Mouse (Mus musculus) CH12.LX (cell line): Measurements from ENCODE around the gene Nos1. TPM values are rescaled to one million over a fixed set of nuclear protein-coding genes. Genes with fewer than 3 reads are reported as not detected.
A peak's percentile ranks its signal among the peaks of the same experiment; 100 is the strongest.

ENCODE experiments used
- DNase-seq: peaks from one replicate; pipeline ENCODE4 v3.0.0-alpha.2; 2013; ENCODE audit errors: extremely low read depth
- H3K27ac ChIP-seq: 2 replicates; pipeline ENCODE4 v1.5.1; 2012; ENCODE audit warnings: low read depth, mild to moderate bottlenecking, control low read depth, moderate library complexity; ENCODE audit not compliant: insufficient read depth
- H3K27me3 ChIP-seq: replicated peaks from 2 replicates; pipeline ENCODE3; 2012; ENCODE audit warnings: inconsistent platforms
- H3K36me3 ChIP-seq, 2 experiments: replicated peaks in 1 of 2; 2 replicates each; pipeline versions ENCODE3 to v1.6.1; 2012; ENCODE audit warnings: inconsistent platforms in 1 of 2, low read length in 1 of 2, mild to moderate bottlenecking in 1 of 2, mixed read lengths in 1 of 2, moderate library complexity in 1 of 2; ENCODE audit not compliant: control insufficient read depth in 1 of 2, insufficient read depth in 1 of 2
- H3K4me1 ChIP-seq, 2 experiments: 2 replicates each; pipeline ENCODE4 v1.6.1; 2012; ENCODE audit warnings: inconsistent platforms in 1 of 2, moderate library complexity in 1 of 2; ENCODE audit not compliant: insufficient read depth in 2 of 2, control insufficient read depth in 1 of 2
- H3K4me2 ChIP-seq: 2 replicates; pipeline ENCODE4 v1.6.1; 2012; ENCODE audit warnings: low read depth, mild to moderate bottlenecking, control low read depth; ENCODE audit not compliant: poor library complexity, insufficient read depth, severe bottlenecking
- H3K4me3 ChIP-seq, 3 experiments: fragments of 150-350 bp in 1 of 3; sonication (generic) in 1 of 3; replicated peaks in 1 of 3; 2 replicates each; pipeline versions ENCODE3 to v1.5.1; 2011 to 2012; ENCODE audit warnings: low read depth in 2 of 3, low read length in 2 of 3, mild to moderate bottlenecking in 2 of 3, moderate library complexity in 2 of 3, control low read depth in 1 of 3, improper control_type of control experiment in 1 of 3, inconsistent platforms in 1 of 3, mixed read lengths in 1 of 3; ENCODE audit not compliant: poor library complexity in 1 of 3
- H3K79me2 ChIP-seq: replicated peaks from 2 replicates; pipeline ENCODE4 v1.6.1; 2012; ENCODE audit warnings: mild to moderate bottlenecking, moderate library complexity; ENCODE audit not compliant: control insufficient read depth, poor library complexity, insufficient read depth, severe bottlenecking; ENCODE audit errors: extremely low read depth
- H3K9ac ChIP-seq: 2 replicates; pipeline ENCODE4 v1.6.1; 2012; ENCODE audit warnings: low read depth, mild to moderate bottlenecking, control low read depth, moderate library complexity; ENCODE audit not compliant: insufficient read depth
- H3K9me3 ChIP-seq: replicated peaks from 2 replicates; pipeline ENCODE3; 2012; ENCODE audit warnings: low read length, inconsistent platforms, mixed read lengths
- BHLHE40 ChIP-seq: IDR thresholded peaks from 2 replicates; pipeline ENCODE4 v1.6.1; 2011; ENCODE audit warnings: mild to moderate bottlenecking, low read depth, low read length, improper control_type of control experiment
- CHD1 ChIP-seq: IDR thresholded peaks from 2 replicates; pipeline ENCODE4 v1.6.1; 2012; ENCODE audit warnings: low read depth, low read length, improper control_type of control experiment, inconsistent platforms
- CHD2 ChIP-seq: IDR thresholded peaks from 2 replicates; pipeline ENCODE4 v1.6.1; 2011; ENCODE audit warnings: low read length, improper control_type of control experiment
- CTCF ChIP-seq, 2 experiments: IDR thresholded peaks in 1 of 2; conservative IDR thresholded peaks in 1 of 2; 2 replicates each; pipeline ENCODE4 v1.5.1; 2011 to 2012; ENCODE audit warnings: low read depth in 2 of 2, low read length in 2 of 2, improper control_type of control experiment in 1 of 2, inconsistent platforms in 1 of 2, mild to moderate bottlenecking in 1 of 2, moderate library complexity in 1 of 2
- E2F4 ChIP-seq: IDR thresholded peaks from 2 replicates; pipeline ENCODE4 v1.6.1; 2011; ENCODE audit warnings: low read depth, low read length, improper control_type of control experiment; ENCODE audit not compliant: insufficient replicate concordance
- ELF1 ChIP-seq: IDR thresholded peaks from 2 replicates; pipeline ENCODE4 v1.6.1; 2014; ENCODE audit warnings: low read depth, mild to moderate bottlenecking, inconsistent platforms, low read length, improper control_type of control experiment
- EP300 ChIP-seq: IDR thresholded peaks from 2 replicates; pipeline ENCODE4 v1.6.1; 2011; ENCODE audit warnings: low read length, improper control_type of control experiment
- ETS1 ChIP-seq: conservative IDR thresholded peaks from 2 replicates; pipeline ENCODE4 v1.6.1; 2012; ENCODE audit warnings: low read depth, mild to moderate bottlenecking, inconsistent platforms, low read length, improper control_type of control experiment, moderate library complexity
- GABPA ChIP-seq: IDR thresholded peaks from 2 replicates; pipeline ENCODE4 v1.6.1; 2012; ENCODE audit warnings: low read depth, low read length, improper control_type of control experiment, inconsistent platforms; ENCODE audit not compliant: insufficient replicate concordance
- HCFC1 ChIP-seq: IDR thresholded peaks from 2 replicates; pipeline ENCODE4 v1.6.1; 2012; ENCODE audit warnings: low read depth, mild to moderate bottlenecking, inconsistent platforms, low read length, improper control_type of control experiment
- IRF4 ChIP-seq: IDR thresholded peaks from 2 replicates; pipeline ENCODE4 v1.6.1; 2014; ENCODE audit warnings: low read depth, mild to moderate bottlenecking, inconsistent platforms, low read length, improper control_type of control experiment
- JUN ChIP-seq: IDR thresholded peaks from 2 replicates; pipeline ENCODE4 v1.6.1; 2011; ENCODE audit warnings: low read depth, mild to moderate bottlenecking, low read length, improper control_type of control experiment, moderate library complexity; ENCODE audit not compliant: insufficient read depth
- JUND ChIP-seq: conservative IDR thresholded peaks from 2 replicates; pipeline ENCODE4 v1.6.1; 2011; ENCODE audit warnings: low read depth, low read length, improper control_type of control experiment
- KAT2A ChIP-seq: IDR thresholded peaks from 2 replicates; pipeline ENCODE4 v1.6.1; 2012; ENCODE audit warnings: low read length, improper control_type of control experiment, inconsistent platforms; ENCODE audit not compliant: insufficient replicate concordance
- MAFK ChIP-seq: IDR thresholded peaks from 2 replicates; pipeline ENCODE4 v1.6.1; 2011; ENCODE audit warnings: low read length, improper control_type of control experiment; ENCODE audit not compliant: insufficient replicate concordance
- MAX ChIP-seq: IDR thresholded peaks from 2 replicates; pipeline ENCODE4 v1.6.1; 2011; ENCODE audit warnings: low read length, improper control_type of control experiment
- MAZ ChIP-seq: IDR thresholded peaks from 2 replicates; pipeline ENCODE4 v1.6.1; 2012; ENCODE audit warnings: low read depth, mild to moderate bottlenecking, inconsistent platforms, low read length, improper control_type of control experiment, moderate library complexity
- MEF2A ChIP-seq: IDR thresholded peaks from 2 replicates; pipeline ENCODE4 v1.6.1; 2014; ENCODE audit warnings: low read depth, mild to moderate bottlenecking, inconsistent platforms, low read length, improper control_type of control experiment, borderline replicate concordance
- MXI1 ChIP-seq: IDR thresholded peaks from 2 replicates; pipeline ENCODE4 v1.6.1; 2011; ENCODE audit warnings: mild to moderate bottlenecking, low read depth, low read length, improper control_type of control experiment
- MYC ChIP-seq: IDR thresholded peaks from 2 replicates; pipeline ENCODE4 v1.6.1; 2011; ENCODE audit warnings: low read depth, mild to moderate bottlenecking, improper control_type of control experiment, low read length
- NELFE ChIP-seq: IDR thresholded peaks from 2 replicates; pipeline ENCODE4 v1.6.1; 2011; ENCODE audit warnings: low read depth, low read length, improper control_type of control experiment
- NRF1 ChIP-seq: IDR thresholded peaks from 2 replicates; pipeline ENCODE4 v1.6.1; 2014; ENCODE audit warnings: low read depth, mild to moderate bottlenecking, inconsistent platforms, low read length, improper control_type of control experiment, moderate library complexity
- PAX5 ChIP-seq: IDR thresholded peaks from 2 replicates; pipeline ENCODE4 v1.6.1; 2012; ENCODE audit warnings: low read length, inconsistent platforms, mixed read lengths
- POLR2A ChIP-seq: IDR thresholded peaks from 2 replicates; pipeline ENCODE4 v1.6.1; 2011; ENCODE audit warnings: low read depth, mild to moderate bottlenecking, improper control_type of control experiment, low read length
- POLR2AphosphoS2 ChIP-seq: IDR thresholded peaks from 2 replicates; pipeline ENCODE4 v1.6.1; 2011; ENCODE audit warnings: low read depth, low read length, improper control_type of control experiment
- RAD21 ChIP-seq: IDR thresholded peaks from 2 replicates; pipeline ENCODE4 v1.6.1; 2011; ENCODE audit warnings: low read depth, mild to moderate bottlenecking, low read length, improper control_type of control experiment, moderate library complexity
- RCOR1 ChIP-seq: conservative IDR thresholded peaks from 2 replicates; pipeline ENCODE4 v1.6.1; 2012; ENCODE audit warnings: low read depth, mild to moderate bottlenecking, inconsistent platforms, low read length, improper control_type of control experiment
- SIN3A ChIP-seq: IDR thresholded peaks from 2 replicates; pipeline ENCODE4 v1.6.1; 2012; ENCODE audit warnings: low read length, improper control_type of control experiment, inconsistent platforms
- SMC3 ChIP-seq: IDR thresholded peaks from 2 replicates; pipeline ENCODE4 v1.6.1; 2011; ENCODE audit warnings: low read depth, low read length, improper control_type of control experiment
- TBP ChIP-seq: conservative IDR thresholded peaks from 2 replicates; pipeline ENCODE4 v1.6.1; 2011; ENCODE audit warnings: low read depth, low read length, improper control_type of control experiment
- TCF12 ChIP-seq: IDR thresholded peaks from 2 replicates; pipeline ENCODE4 v1.6.1; 2014; ENCODE audit warnings: low read depth, mild to moderate bottlenecking, inconsistent platforms, low read length, improper control_type of control experiment
- UBTF ChIP-seq: IDR thresholded peaks from 2 replicates; pipeline ENCODE4 v1.6.1; 2012; ENCODE audit warnings: low read depth, mild to moderate bottlenecking, inconsistent platforms, low read length, improper control_type of control experiment, moderate library complexity
- USF1 ChIP-seq: IDR thresholded peaks from 2 replicates; pipeline ENCODE4 v1.6.1; 2014; ENCODE audit warnings: low read depth, mild to moderate bottlenecking, inconsistent platforms, low read length, improper control_type of control experiment
- USF2 ChIP-seq: conservative IDR thresholded peaks from 2 replicates; pipeline ENCODE4 v1.6.1; 2011; ENCODE audit warnings: low read depth, low read length, improper control_type of control experiment
- ZC3H11A ChIP-seq: IDR thresholded peaks from 2 replicates; pipeline ENCODE4 v1.6.1; 2012; ENCODE audit warnings: low read depth, mild to moderate bottlenecking, inconsistent platforms, low read length, improper control_type of control experiment
- ZKSCAN1 ChIP-seq: IDR thresholded peaks from 2 replicates; pipeline ENCODE4 v1.6.1; 2012; ENCODE audit warnings: low read depth, inconsistent platforms, low read length, improper control_type of control experiment, borderline replicate concordance
- ZMIZ1 ChIP-seq: IDR thresholded peaks from 2 replicates; pipeline ENCODE4 v1.6.1; 2012; ENCODE audit warnings: low read depth, mild to moderate bottlenecking, inconsistent platforms, low read length, improper control_type of control experiment
- ZNF384 ChIP-seq: IDR thresholded peaks from 2 replicates; pipeline ENCODE4 v1.6.1; 2012; ENCODE audit warnings: low read depth, low read length, improper control_type of control experiment, inconsistent platforms
- dilution Hi-C: fragments of 300-500 bp; cut with MboI; formaldehyde crosslinking; loops from 2 replicates; pipeline ENCODE4 v1.14.3; 2020; ENCODE audit warnings: low sequenced_read_pairs; ENCODE audit not compliant: extremely low pct_unique_long_range_greater_than_20kb, extremely low pct_ligation_motif_present
- in situ Hi-C: fragments of 300-500 bp; cut with MboI; formaldehyde crosslinking; loops from 3 replicates; pipeline ENCODE4 v1.14.3; 2019; ENCODE audit warnings: low sequenced_read_pairs, low pct_ligation_motif_present, low pct_unique_long_range_greater_than_20kb, mixed read lengths
- polyA plus RNA-seq: library from polyadenylated mRNA; unstranded; fragments of >175 nt; gene quantifications from 2 replicates; pipeline ENCODE4 v1.2.1, GENCODE M21; 2012; ENCODE audit warnings: low read depth; ENCODE audit not compliant: insufficient read length
- total RNA-seq, 2 experiments: library from RNA; depleted of rRNA; stranded (reverse); fragments of 300-350 nt in 1 of 2; fragments of >200 nt in 1 of 2; gene quantifications; 2 replicates each; pipeline ENCODE4 v1.2.3; 2012 to 2014

Gene Nos1
- total and polyA plus RNA-seq, 3 experiments: 2.4 to 17.0 (median 5.6) TPM

GRCm38 (mm10) chr5:118002059-118002458 lies 221.2 kb downstream of the Nos1 start:
- H3K9me3 ChIP-seq: no peaks in the 10 kb centered on the region
- peak; percentile 60 for DNase-seq
- no peak overlapping the region for H3K9ac ChIP-seq
- H3K4me2 ChIP-seq: no peak overlapping the region
- H3K79me2 ChIP-seq: no peaks in the 10 kb centered on the region
- H3K27ac ChIP-seq: no peak overlapping the region
- in situ Hi-C loops (loop anchor here (5.0 kb wide), 1 partner anchor 75 kb away; no protein-coding TSS in a partner anchor), dilution Hi-C loops (no loop called here)
- H3K36me3 ChIP-seq: peaks cover 74 to 99% of the 10 kb centered on the region in 2 experiments
- no peak for TF ChIP-seq KAT2A
- TF ChIP-seq MEF2A: no peak
- no peak for TF ChIP-seq ETS1
- TF ChIP-seq ZC3H11A: no peak
- no peak for TF ChIP-seq CHD1
- peak; percentile 75 for TF ChIP-seq SMC3
- TF ChIP-seq JUN: no peak
- no peak for TF ChIP-seq EP300
- no peak for TF ChIP-seq POLR2A
- no peak for TF ChIP-seq RCOR1
- TF ChIP-seq SIN3A: 0 out of 2 replicates have a peak, but pooled peaks have one; percentile 32
- 0 out of 2 replicates have a peak, but pooled peaks have one; percentile 46 for TF ChIP-seq MYC
- TF ChIP-seq USF2: no peak
- TF ChIP-seq PAX5: no peak
- no peak for TF ChIP-seq TBP
- peak; percentile 39; the same call in 1 of the 2 replicates for TF ChIP-seq MAX
- no peak for TF ChIP-seq USF1
- TF ChIP-seq E2F4: no peak
- TF ChIP-seq ZKSCAN1: no peak
- no peak for TF ChIP-seq ELF1
- 0 out of 2 replicates have a peak, but pooled peaks have one; percentile 54 for TF ChIP-seq ZMIZ1
- no peak; the same call in 1 of the 2 replicates for TF ChIP-seq NELFE
- no peak for TF ChIP-seq POLR2AphosphoS2
- 0 out of 2 replicates have a peak, but pooled peaks have one; percentile 9 for TF ChIP-seq TCF12
- no peak for TF ChIP-seq NRF1
- TF ChIP-seq GABPA: no peak
- no peak for TF ChIP-seq IRF4
- peak; percentile 79 to 85 for TF ChIP-seq CTCF (conservative IDR thresholded peaks at IDR 0.05 in 1 of 2, IDR thresholded peaks at IDR 0.05 in 1 of 2; ENCODE audit: low read depth in 2 of 2, low read length in 2 of 2)
- TF ChIP-seq HCFC1: no peak
- TF ChIP-seq MAZ: no peak
- peak; percentile 38; the same call in 1 of the 2 replicates for TF ChIP-seq MXI1
- TF ChIP-seq BHLHE40: no peak
- no peak for TF ChIP-seq ZNF384
- no peak for TF ChIP-seq CHD2
- no peak for TF ChIP-seq UBTF
- no peak for TF ChIP-seq MAFK
- no peak for TF ChIP-seq JUND
- TF ChIP-seq RAD21: peak; percentile 73
- no peaks in the 10 kb centered on the region for H3K27me3 ChIP-seq
- no peaks in the 10 kb centered on the region for H3K4me1 ChIP-seq
- no peak overlapping the region for H3K4me3 ChIP-seq
